Mouse (Mus musculus) G1E (cell line): Measurements from ENCODE around the gene Tpgs1. TPM values are rescaled to one million over a fixed set of nuclear protein-coding genes. Genes with fewer than 3 reads are reported as not detected.

ENCODE experiments used
- ATAC-seq: 2 replicates; pipeline ENCODE4 v1.8.0; 2016; ENCODE audit warnings: mild to moderate bottlenecking; ENCODE audit not compliant: insufficient number of reproducible peaks, poor library complexity, low FRiP score, severe bottlenecking; ENCODE audit errors: extremely low read depth
- DNase-seq: peaks from one replicate; pipeline ENCODE4 v3.0.0; 2012; ENCODE audit warnings: low spot score
- H3K27me3 ChIP-seq: 2 replicates; pipeline ENCODE4 v1.6.1; 2012; ENCODE audit warnings: mild to moderate bottlenecking, low read length, inconsistent platforms; ENCODE audit not compliant: insufficient read depth
- H3K36me3 ChIP-seq: replicated peaks from 2 replicates; pipeline ENCODE3; 2012; ENCODE audit warnings: mild to moderate bottlenecking, inconsistent platforms
- H3K4me1 ChIP-seq: 2 replicates; pipeline ENCODE4 v1.6.1; 2012; ENCODE audit warnings: low read depth, low read length, inconsistent platforms, mixed read lengths; ENCODE audit not compliant: insufficient read depth
- H3K4me3 ChIP-seq: 2 replicates; pipeline ENCODE4 v1.5.1; 2012; ENCODE audit warnings: low read depth, mild to moderate bottlenecking, inconsistent platforms, low read length, moderate library complexity, mixed read lengths
- H3K9me3 ChIP-seq: replicated peaks from 2 replicates; pipeline ENCODE4 v1.6.1; 2012; ENCODE audit warnings: inconsistent platforms
- CTCF ChIP-seq: IDR thresholded peaks from 2 replicates; pipeline ENCODE4 v1.5.1; 2012; ENCODE audit warnings: low read depth, low read length, inconsistent platforms, mixed read lengths
- GATA1 ChIP-seq: IDR thresholded peaks from 2 replicates; pipeline ENCODE4 v1.6.1; 2012; ENCODE audit warnings: borderline replicate concordance, low read length, inconsistent platforms, mixed read lengths
- GATA2 ChIP-seq: IDR thresholded peaks from 2 replicates; pipeline ENCODE4 v1.6.1; 2012; ENCODE audit warnings: low read depth, low read length, inconsistent platforms, borderline replicate concordance
- POLR2AphosphoS5 ChIP-seq: IDR thresholded peaks from 2 replicates; pipeline ENCODE4 v1.6.1; 2012; ENCODE audit warnings: low read depth, low read length, inconsistent platforms; ENCODE audit not compliant: insufficient replicate concordance
- TAL1 ChIP-seq: conservative IDR thresholded peaks from 2 replicates; pipeline ENCODE4 v1.6.1; 2012; ENCODE audit warnings: low read depth, low read length, inconsistent platforms, mixed read lengths
- polyA plus RNA-seq: library from polyadenylated mRNA; stranded (reverse); fragments of >175 nt; gene quantifications from 2 replicates; pipeline ENCODE4 v1.2.3, GENCODE M21; 2012
- total RNA-seq, 2 experiments: library from RNA; stranded (forward) in 1 of 2; stranded (reverse) in 1 of 2; fragments of 200-1000 nt in 1 of 2; fragments of >200 nt in 1 of 2; fragmentation: Nextera tagmentation in 1 of 2; gene quantifications; 2 replicates each; pipeline ENCODE4 v1.2.3; 2014 to 2017

Gene Tpgs1
- total and polyA plus RNA-seq, 3 experiments, result 11.6 to 78.0 (median 20.2) TPM

GRCm38 (mm10) chr10:79633006-79633777 lies 36.0 kb upstream of the Tpgs1 start:
- peaks cover 10% of the 10 kb centered on the region for H3K27me3 ChIP-seq
- DNase-seq (no peak), ATAC-seq (no peak)
- no peaks in the 10 kb centered on the region for H3K4me1 ChIP-seq
- peaks cover 6% of the 10 kb centered on the region for H3K9me3 ChIP-seq
- no peak overlapping the region for H3K4me3 ChIP-seq
- no peak for TF ChIP-seq POLR2AphosphoS5
- TF ChIP-seq CTCF, result no peak
- TF ChIP-seq GATA2, result no peak
- TF ChIP-seq TAL1, result no peak
- no peak for TF ChIP-seq GATA1
- H3K36me3 ChIP-seq, result no peaks in the 10 kb centered on the region

- TF ChIP-seq GATA2 (no peak), GATA1 (no peak), TAL1 (no peak), POLR2AphosphoS5 (no peak), CTCF (no peak)
- no peak overlapping the region for H3K4me3 ChIP-seq
- H3K4me1 ChIP-seq, result no peaks in the 10 kb centered on the region
- ATAC-seq (no peak), DNase-seq (no peak)
- H3K27me3 ChIP-seq, result peaks cover 2% of the 10 kb centered on the region; the same call in 1 of the 2 replicates
- peaks cover 6% of the 10 kb centered on the region for H3K9me3 ChIP-seq
- no peaks in the 10 kb centered on the region for H3K36me3 ChIP-seq
Observed at GRCm38 (mm10) chr10:79636287-79636686, 32.9 kb upstream of the Tpgs1 start.

GRCm38 (mm10) chr10:79637128-79638110 lies 31.8 kb upstream of the Tpgs1 start, which contains the start of gene Shc2:
Shc2 (minus strand) TSS chr10:79637918.
- Histone ChIP-seq H3K4me3 (no peak within 1 kb of the TSS; the same call in 1 of the 2 replicates), H3K27me3 (no peaks in the 10 kb centered on the region), H3K9me3 (peaks cover 6% of the 10 kb centered on the region), H3K4me1 (no peaks in the 10 kb centered on the region), H3K36me3 (no peaks in the 10 kb centered on the region)
- DNase-seq, result no peak
- no peak for TF ChIP-seq POLR2AphosphoS5
- TF ChIP-seq GATA1, result no peak
- no peak for TF ChIP-seq GATA2
- TF ChIP-seq TAL1, result no peak
- TF ChIP-seq CTCF, result no peak
- no peak for ATAC-seq

DNA sequence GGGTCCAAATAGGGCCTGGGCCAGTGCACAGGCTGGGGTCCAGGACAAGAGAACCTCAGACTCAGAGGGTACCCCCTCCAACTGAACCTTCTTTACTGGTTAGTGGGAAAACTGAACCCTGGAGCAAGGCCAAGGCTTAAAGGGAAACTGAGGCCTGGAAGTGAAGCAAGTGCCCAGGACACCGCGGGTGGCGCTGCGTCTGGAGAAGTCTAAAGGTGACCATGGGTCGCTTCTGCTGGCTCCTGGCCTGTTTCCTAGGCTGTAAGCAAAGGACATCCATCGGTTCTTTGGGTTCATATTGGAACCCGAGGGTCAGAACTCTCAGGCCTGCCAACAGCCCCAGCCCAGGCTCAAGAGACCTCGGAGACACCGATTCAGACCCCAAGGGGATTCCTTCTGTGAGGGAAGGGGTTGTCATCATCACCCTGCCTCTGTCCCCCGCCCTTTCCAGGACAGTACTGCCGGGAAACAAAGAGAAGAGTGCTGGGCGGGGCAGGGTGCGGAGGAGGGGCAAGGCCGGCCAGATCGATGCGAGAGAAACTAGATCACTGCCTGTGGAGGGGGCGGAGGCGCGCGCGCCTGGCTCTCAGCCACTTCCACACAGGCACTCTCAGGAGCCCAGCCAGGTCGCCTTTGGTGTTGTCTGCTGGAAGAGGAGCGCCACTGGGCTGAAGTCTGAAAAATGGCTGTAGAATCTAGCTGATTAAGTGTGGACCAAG lies 30.5 kb upstream of the Tpgs1 start:
- TF ChIP-seq GATA1 (no peak), TAL1 (no peak), CTCF (no peak), POLR2AphosphoS5 (no peak), GATA2 (no peak)
- no peak for DNase-seq
- H3K9me3 ChIP-seq, result peaks cover 6% of the 10 kb centered on the region
- no peaks in the 10 kb centered on the region for H3K4me1 ChIP-seq
- no peaks in the 10 kb centered on the region; the same call in 1 of the 2 replicates for H3K27me3 ChIP-seq
- ATAC-seq, result no peak
- no peaks in the 10 kb centered on the region for H3K36me3 ChIP-seq
- no peak overlapping the region for H3K4me3 ChIP-seq

- TF ChIP-seq POLR2AphosphoS5 (no peak), GATA2 (no peak), TAL1 (no peak), CTCF (no peak), GATA1 (no peak)
- DNase-seq (no peak), ATAC-seq (no peak)
- peaks cover 14% of the 10 kb centered on the region; the same call in 1 of the 2 replicates for H3K27me3 ChIP-seq
- no peak within 1 kb of the TSS for H3K4me3 ChIP-seq
- H3K4me1 ChIP-seq, result no peaks in the 10 kb centered on the region
- no peaks in the 10 kb centered on the region for H3K9me3 ChIP-seq
- H3K36me3 ChIP-seq, result no peaks in the 10 kb centered on the region
Observed at GRCm38 (mm10) chr10:79645711-79646110, 23.5 kb upstream of the Tpgs1 start, which contains the start of gene Odf3l2. Odf3l2 (minus strand) TSS chr10:79645738.
